Mouse (Mus musculus) adipose tissue, adult 10 weeks (tissue): Measurements from ENCODE around the gene Shf. TPM values are rescaled to one million over a fixed set of nuclear protein-coding genes. Genes with fewer than 3 reads are reported as not detected.

Experiments
- polyA plus RNA-seq: library from polyadenylated mRNA; stranded (reverse); fragments of 350-450 nt; fragmentation: Illumina TruSeq; extraction: RNeasy Lipid Tissue Mini Kit (QIAGEN cat#74804); gene quantifications from one replicate; pipeline ENCODE4 v1.2.3, GENCODE M21; 2014; ENCODE audit warnings: low read depth, low replicate concordance

Shf gene
- 15.8 TPM for polyA plus RNA-seq

DNA sequence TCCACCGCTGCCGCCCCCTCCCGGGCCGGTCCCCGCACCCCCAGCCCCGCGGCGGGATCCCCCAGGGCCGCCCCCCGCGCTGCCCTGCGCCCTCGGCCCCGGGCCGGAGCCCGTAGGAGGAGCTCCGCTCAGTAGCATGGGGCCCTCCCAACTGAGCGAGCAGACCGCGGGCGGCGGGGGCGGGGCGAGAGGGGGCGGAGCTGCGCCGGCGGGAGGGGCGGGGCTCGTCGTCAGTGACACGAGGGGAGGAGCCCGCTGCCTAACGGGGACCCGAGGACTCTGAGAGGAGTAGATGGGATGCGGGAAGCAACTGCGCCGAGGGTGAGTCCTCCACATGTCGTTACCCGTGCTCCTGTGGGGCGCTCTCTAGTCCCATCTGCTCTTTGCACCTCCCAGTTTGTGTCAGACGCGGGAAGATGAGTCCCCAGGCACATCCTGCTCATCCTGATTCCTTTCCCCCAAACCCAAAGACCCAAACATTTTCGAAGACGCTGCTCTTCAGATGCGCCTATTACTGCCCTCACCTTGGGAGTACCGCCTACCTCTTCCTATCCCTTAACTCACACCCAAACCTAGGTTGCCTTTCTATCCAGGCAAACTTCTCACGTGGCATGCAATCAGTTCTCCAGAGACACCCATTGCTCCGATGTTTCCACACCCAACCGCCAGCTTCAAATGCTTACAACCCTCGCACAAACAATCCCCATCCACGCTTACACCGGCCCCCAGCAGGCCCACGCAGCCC is at the start of gene Shf:
Gene Shf (minus strand): TSS at position 168 of the 745 bp plus-strand sequence.

DNA sequence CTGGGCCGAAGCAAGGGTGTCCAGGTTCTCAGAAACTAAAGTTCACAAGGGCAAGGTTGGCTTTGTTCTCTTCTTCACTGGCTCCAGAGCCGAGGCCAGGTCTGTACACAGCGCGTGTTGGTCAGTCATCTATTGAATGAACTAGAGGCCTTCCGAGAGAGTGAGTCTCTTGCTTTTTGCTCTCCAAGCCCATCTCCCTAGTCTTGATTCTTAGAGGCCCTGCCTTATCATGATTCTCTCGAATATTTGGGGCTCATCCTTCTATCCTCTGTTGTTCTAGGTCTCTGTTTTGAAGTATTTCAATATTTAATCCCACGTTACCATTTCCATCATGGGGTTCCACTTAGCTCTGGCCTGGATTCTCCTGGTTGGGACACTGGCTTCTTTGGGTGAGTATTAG is 53.6 kb downstream of the Shf start, which contains the start of gene Duox1:
Gene Duox1 (plus strand): TSS at position 301 of the 400 bp plus-strand sequence.

DNA sequence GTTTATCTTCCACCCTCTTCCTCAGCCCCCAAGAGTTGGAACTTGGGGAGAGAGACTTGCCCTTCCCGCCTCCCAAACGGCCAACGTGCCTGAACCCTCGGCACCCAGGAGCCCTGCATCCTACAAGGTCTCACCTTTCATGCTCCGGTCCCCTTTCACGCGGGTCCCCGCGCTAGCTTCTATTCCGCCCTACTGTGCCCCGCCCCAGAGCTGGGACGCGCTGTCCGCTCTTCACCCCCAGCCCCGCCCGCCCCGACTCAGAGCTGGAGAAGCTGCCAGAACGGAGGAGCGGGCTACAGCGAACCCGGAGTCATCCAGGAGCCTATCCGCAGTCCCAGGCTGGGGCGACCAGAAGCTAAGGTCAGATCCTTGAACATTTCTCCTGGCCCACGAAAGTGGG is 55.4 kb downstream of the Shf start, which contains the start of gene Duoxa1:
Gene Duoxa1 (minus strand): TSS at position 195 of the 400 bp plus-strand sequence.

Other genes with a start within 250 kb of the Shf start
- 2,912 TPM for gene B2m, start 221.5 kb downstream of the Shf start, polyA plus RNA-seq
- gene Trim69, start 208.5 kb downstream of the Shf start, polyA plus RNA-seq, result 2.5 TPM
- gene Patl2, start 183.0 kb downstream of the Shf start, polyA plus RNA-seq, result 0.20 TPM
- not detected for gene Terb2, start 182.9 kb downstream of the Shf start, polyA plus RNA-seq
- gene Sord, start 134.4 kb downstream of the Shf start, polyA plus RNA-seq, result 86.4 TPM
- gene Duox2, start 70.7 kb downstream of the Shf start, polyA plus RNA-seq, result 0.24 TPM
- not detected for gene Duoxa2, start 70.3 kb downstream of the Shf start, polyA plus RNA-seq
- gene Duoxa1, start 55.4 kb downstream of the Shf start, polyA plus RNA-seq, result 1.0 TPM
- 0.09 TPM for gene Duox1, start 53.5 kb downstream of the Shf start, polyA plus RNA-seq
- 13.3 TPM for gene Slc28a2, start 57.3 kb upstream of the Shf start, polyA plus RNA-seq
- gene Gm14085, start 115.8 kb upstream of the Shf start, polyA plus RNA-seq, result not detected
- gene Gatm, start 242.1 kb upstream of the Shf start, polyA plus RNA-seq, result 13.5 TPM